Mouse (Mus musculus) hindbrain, embryonic 11.5 days (tissue): ENCODE results near the gene Rbm47. TPM values are rescaled to one million over a fixed set of nuclear protein-coding genes. Genes with fewer than 3 reads are reported as not detected.

ENCODE experiments used
- ATAC-seq: fragments of 200-750 bp; cut with Nextera tagmentation; 2 replicates; pipeline ENCODE4 v1.8.0; 2017; ENCODE audit warnings: mild to moderate bottlenecking, moderate TSS enrichment, moderate library complexity; ENCODE audit not compliant: low FRiP score
- DNase-seq: peaks from one replicate; pipeline ENCODE4 v3.0.0-alpha.2; 2015; ENCODE audit warnings: low spot score
- H3K27ac ChIP-seq: fragments of 300-500 bp; sonication (generic); 2 replicates; pipeline ENCODE4 v1.5.1; 2014; ENCODE audit warnings: mild to moderate bottlenecking, low read depth, low read length
- H3K27me3 ChIP-seq: fragments of 300-500 bp; sonication (generic); 2 replicates; pipeline ENCODE4 v1.6.1; 2014; ENCODE audit warnings: mild to moderate bottlenecking, low read length, moderate library complexity, mixed read lengths; ENCODE audit not compliant: control insufficient read depth, insufficient read depth
- H3K36me3 ChIP-seq: fragments of 300-500 bp; sonication (generic); 2 replicates; pipeline ENCODE4 v1.6.1; 2014; ENCODE audit warnings: mild to moderate bottlenecking, low read length, moderate library complexity, mixed read lengths; ENCODE audit not compliant: control insufficient read depth, insufficient read depth
- H3K4me1 ChIP-seq: fragments of 300-500 bp; sonication (generic); replicated peaks from 2 replicates; pipeline ENCODE4 v1.6.1; 2014; ENCODE audit warnings: low read length, mixed read lengths; ENCODE audit not compliant: control insufficient read depth, insufficient read depth
- H3K4me2 ChIP-seq: fragments of 300-500 bp; sonication (generic); replicated peaks from 2 replicates; pipeline ENCODE4 v1.6.1; 2014; ENCODE audit warnings: mild to moderate bottlenecking, low read depth, low read length
- H3K4me3 ChIP-seq: fragments of 300-500 bp; sonication (generic); 2 replicates; pipeline ENCODE4 v1.5.1; 2014; ENCODE audit warnings: low read depth, low read length
- H3K9ac ChIP-seq: fragments of 300-500 bp; sonication (generic); 2 replicates; pipeline ENCODE4 v1.6.1; 2014; ENCODE audit warnings: low read depth, low read length
- H3K9me3 ChIP-seq: fragments of 300-500 bp; sonication (generic); 2 replicates; pipeline ENCODE4 v1.6.1; 2016; ENCODE audit warnings: low read length; ENCODE audit not compliant: control insufficient read depth
- WGBS: fragments of 180-500 bp; shearing (Covaris S2); extraction: QIAGEN DNeasy Blood & Tissue Kit; methylation state at CpG from one replicate; pipeline ENCODE4 v1.1.7; 2014; 5-methylcytosine and 5-hydroxymethylcytosine counted together
- polyA plus RNA-seq: library from polyadenylated mRNA; unstranded; fragments of >200 nt; fragmentation: Nextera tagmentation; extraction: Ambion mirVana; gene quantifications from 2 replicates; pipeline ENCODE4 v1.2.1, GENCODE M21; 2014

Rbm47 gene
- polyA plus RNA-seq, 1 experiment from 2014 or later: 8.6 TPM

GRCm38 (mm10) chr5:66168462-66169098 lies 4.3 kb downstream of the Rbm47 start:
- no peak for ATAC-seq
- 87% methylated on average over 8 of the region's 8 CpGs for WGBS
- no peak overlapping the region for H3K4me2 ChIP-seq

GRCm38 (mm10) chr5:66166931-66167330 lies 6.0 kb downstream of the Rbm47 start:
- Histone ChIP-seq H3K4me3 (no peak overlapping the region), H3K4me2 (no peak overlapping the region), H3K27me3 (no peaks in the 10 kb centered on the region), H3K27ac (no peak overlapping the region), H3K9ac (no peak overlapping the region), H3K9me3 (no peaks in the 10 kb centered on the region), H3K4me1 (no peaks in the 10 kb centered on the region), H3K36me3 (no peaks in the 10 kb centered on the region)
- DNase-seq (no peak), ATAC-seq (no peak)
- WGBS: 79% methylated on average over 5 of the region's 5 CpGs

More at GRCm38 (mm10) chr5:66168462-66169098, 4.3 kb downstream of the Rbm47 start:
- no peak for DNase-seq
- H3K36me3 ChIP-seq: no peaks in the 10 kb centered on the region
- no peaks in the 10 kb centered on the region for H3K4me1 ChIP-seq
- H3K4me3 ChIP-seq: no peak overlapping the region
- H3K9ac ChIP-seq: no peak overlapping the region
- H3K9me3 ChIP-seq: no peaks in the 10 kb centered on the region
- H3K27me3 ChIP-seq: no peaks in the 10 kb centered on the region
- H3K27ac ChIP-seq: no peak overlapping the region

- no peak for ATAC-seq
- H3K9me3 ChIP-seq: no peaks in the 10 kb centered on the region
- 69% methylated on average over 4 of the region's 4 CpGs for WGBS
- no peak overlapping the region for H3K27ac ChIP-seq
- no peaks in the 10 kb centered on the region for H3K36me3 ChIP-seq
- DNase-seq: no peak
- no peaks in the 10 kb centered on the region for H3K27me3 ChIP-seq
- H3K4me2 ChIP-seq: no peak overlapping the region
- no peaks in the 10 kb centered on the region for H3K4me1 ChIP-seq
- H3K9ac ChIP-seq: no peak overlapping the region
- H3K4me3 ChIP-seq: no peak overlapping the region
Observed at GRCm38 (mm10) chr5:66166193-66166629, 6.7 kb downstream of the Rbm47 start.

GRCm38 (mm10) chr5:66165748-66166147 lies 7.2 kb downstream of the Rbm47 start:
- Histone ChIP-seq H3K4me3 (no peak overlapping the region), H3K27me3 (no peaks in the 10 kb centered on the region), H3K9me3 (no peaks in the 10 kb centered on the region), H3K9ac (no peak overlapping the region), H3K4me2 (no peak overlapping the region), H3K27ac (no peak overlapping the region), H3K4me1 (no peaks in the 10 kb centered on the region), H3K36me3 (no peaks in the 10 kb centered on the region)
- DNase-seq (no peak), ATAC-seq (no peak)
- 88% methylated on average over 8 of the region's 8 CpGs for WGBS

GRCm38 (mm10) chr5:66156431-66156962 lies 16.4 kb downstream of the Rbm47 start:
- Histone ChIP-seq H3K9me3 (no peaks in the 10 kb centered on the region), H3K27ac (no peak overlapping the region), H3K27me3 (0 out of 2 replicates have a peak, but pooled peaks cover 2% of the 10 kb centered on the region), H3K4me2 (no peak overlapping the region), H3K4me3 (no peak overlapping the region), H3K36me3 (no peaks in the 10 kb centered on the region), H3K9ac (no peak overlapping the region), H3K4me1 (no peaks in the 10 kb centered on the region)
- DNase-seq (no peak), ATAC-seq (no peak)
- 61% methylated on average over 9 of the region's 9 CpGs for WGBS

- 86% methylated on average over 6 of the region's 6 CpGs for WGBS
- no peak for DNase-seq
- H3K36me3 ChIP-seq: no peaks in the 10 kb centered on the region
- ATAC-seq: no peak
- no peak overlapping the region for H3K27ac ChIP-seq
- no peak overlapping the region for H3K9ac ChIP-seq
- peaks cover 16% of the 10 kb centered on the region; the same call in 1 of the 2 replicates for H3K27me3 ChIP-seq
- peaks cover 4% of the 10 kb centered on the region; the same call in 1 of the 2 replicates for H3K4me1 ChIP-seq
- no peaks in the 10 kb centered on the region for H3K9me3 ChIP-seq
- no peak overlapping the region for H3K4me2 ChIP-seq
- H3K4me3 ChIP-seq: no peak overlapping the region
Observed at GRCm38 (mm10) chr5:66154616-66155015, 18.3 kb downstream of the Rbm47 start.

- WGBS: 24% methylated on average over 5 of the region's 5 CpGs
Observed at GRCm38 (mm10) chr5:66153486-66153885, 19.4 kb downstream of the Rbm47 start.

GRCm38 (mm10) chr5:66151301-66152188 lies 21.4 kb downstream of the Rbm47 start:
- Histone ChIP-seq H3K9ac (no peak overlapping the region; the same call in 1 of the 2 replicates), H3K9me3 (no peaks in the 10 kb centered on the region), H3K4me2 (peak overlapping the region; percentile 60), H3K27me3 (peaks cover 21% of the 10 kb centered on the region; the same call in 1 of the 2 replicates), H3K4me1 (peaks cover 4% of the 10 kb centered on the region; the same call in 1 of the 2 replicates), H3K4me3 (peak overlapping the region; percentile 39), H3K36me3 (no peaks in the 10 kb centered on the region), H3K27ac (no peak overlapping the region)
- DNase-seq (peak; percentile 54), ATAC-seq (peak; percentile 64)
- 5% methylated on average over 37 of the region's 37 CpGs for WGBS

More at GRCm38 (mm10) chr5:66153486-66153885, 19.4 kb downstream of the Rbm47 start:
- DNase-seq (no peak), ATAC-seq (no peak)
- Histone ChIP-seq H3K9me3 (no peaks in the 10 kb centered on the region), H3K9ac (no peak overlapping the region), H3K4me2 (no peak overlapping the region), H3K4me3 (no peak overlapping the region), H3K36me3 (no peaks in the 10 kb centered on the region), H3K27me3 (peaks cover 21% of the 10 kb centered on the region; the same call in 1 of the 2 replicates), H3K27ac (no peak overlapping the region), H3K4me1 (peaks cover 4% of the 10 kb centered on the region; the same call in 1 of the 2 replicates)
